Mouse (Mus musculus) ES-E14 (cell line): ENCODE data around the gene Lrfn5.

Experiments
- MAFK ChIP-seq: IDR thresholded peaks from 2 replicates; pipeline ENCODE4 v1.6.1; 2014; ENCODE audit warnings: mild to moderate bottlenecking, low read depth, low read length, inconsistent platforms; ENCODE audit not compliant: insufficient read depth
- ZC3H11A ChIP-seq: IDR thresholded peaks from 2 replicates; pipeline ENCODE4 v1.6.1; 2012; ENCODE audit warnings: low read depth, mild to moderate bottlenecking, inconsistent platforms, low read length, borderline replicate concordance

- TF ChIP-seq ZC3H11A = no peak
- no peak for TF ChIP-seq MAFK
These were observed 84.9 kb downstream of the Lrfn5 start for GRCm38 (mm10) chr12:61607871-61608270.
